Mouse (Mus musculus) intestine, embryonic 15.5 days (tissue): ENCODE results near the gene B130006D01Rik. TPM values are rescaled to one million over a fixed set of nuclear protein-coding genes. Genes with fewer than 3 reads are reported as not detected.
"Not testable (repeated sequence)": the region's sequence is repeated elsewhere in the genome, so short reads cannot be mapped to it uniquely, and the experiment has no call there.

Experiments
- ATAC-seq: fragments of 200-750 bp; cut with Nextera tagmentation; 2 replicates; pipeline ENCODE4 v1.8.0; 2017; ENCODE audit warnings: moderate TSS enrichment, moderate library complexity
- H3K27ac ChIP-seq: fragments of 300-500 bp; sonication (generic); 2 replicates; pipeline ENCODE4 v1.5.1; 2015; ENCODE audit warnings: mild to moderate bottlenecking, inconsistent platforms
- H3K27me3 ChIP-seq: fragments of 300-500 bp; sonication (generic); replicated peaks from 2 replicates; pipeline ENCODE4 v1.6.1; 2015; ENCODE audit warnings: inconsistent platforms
- H3K36me3 ChIP-seq: fragments of 300-500 bp; sonication (generic); 2 replicates; pipeline ENCODE4 v1.6.1; 2015; ENCODE audit warnings: inconsistent platforms
- H3K4me1 ChIP-seq: fragments of 300-500 bp; sonication (generic); replicated peaks from 2 replicates; pipeline ENCODE4 v1.6.1; 2015; ENCODE audit warnings: inconsistent platforms
- H3K4me2 ChIP-seq: fragments of 300-500 bp; sonication (generic); replicated peaks from 2 replicates; pipeline ENCODE4 v1.6.1; 2015; ENCODE audit warnings: mild to moderate bottlenecking, inconsistent platforms
- H3K4me3 ChIP-seq: fragments of 300-500 bp; sonication (generic); replicated peaks from 2 replicates; pipeline ENCODE4 v1.5.1; 2015; ENCODE audit warnings: inconsistent platforms
- H3K9ac ChIP-seq: fragments of 300-500 bp; sonication (generic); 2 replicates; pipeline ENCODE4 v1.6.1; 2015; ENCODE audit warnings: inconsistent platforms
- H3K9me3 ChIP-seq: fragments of 300-500 bp; sonication (generic); 2 replicates; pipeline ENCODE4 v1.6.1; 2016; ENCODE audit warnings: inconsistent platforms
- WGBS: fragments of 180-500 bp; shearing (Covaris S2); methylation state at CpG from one replicate; pipeline ENCODE4 v1.1.7; 2015; 5-methylcytosine and 5-hydroxymethylcytosine counted together
- polyA plus RNA-seq: library from polyadenylated mRNA; unstranded; fragments of >200 nt; fragmentation: Nextera tagmentation; extraction: Ambion mirVana; gene quantifications from 2 replicates; pipeline ENCODE4 v1.2.1, GENCODE M21; 2015

Gene B130006D01Rik
- polyA plus RNA-seq, 1 experiment from 2014 or later, result 0.77 TPM

GRCm38 (mm10) chr11:95755137-95755536 lies 31.8 kb downstream of the B130006D01Rik start:
- not testable (repeated sequence) for H3K9ac ChIP-seq
- peaks cover 13% of the 10 kb centered on the region; the same call in 1 of the 2 replicates for H3K36me3 ChIP-seq

GRCm38 (mm10) chr11:95760521-95760920 lies 37.1 kb downstream of the B130006D01Rik start:
- no peaks in the 10 kb centered on the region for H3K27me3 ChIP-seq
- H3K4me1 ChIP-seq, result no peaks in the 10 kb centered on the region
- no peak overlapping the region for H3K9ac ChIP-seq
- no peak overlapping the region for H3K4me3 ChIP-seq
- H3K27ac ChIP-seq, result no peak overlapping the region
- no peak for ATAC-seq
- 90% methylated on average over 5 of the region's 5 CpGs for WGBS
- H3K9me3 ChIP-seq, result no peaks in the 10 kb centered on the region
- H3K36me3 ChIP-seq, result peaks cover 12% of the 10 kb centered on the region
- no peak overlapping the region for H3K4me2 ChIP-seq

More at GRCm38 (mm10) chr11:95755137-95755536, 31.8 kb downstream of the B130006D01Rik start:
- not testable (repeated sequence) for H3K27ac ChIP-seq, H3K4me3 ChIP-seq, H3K4me1 ChIP-seq, H3K9me3 ChIP-seq, H3K27me3 ChIP-seq, H3K4me2 ChIP-seq, ATAC-seq
- 95% methylated on average over 4 of the region's 4 CpGs for WGBS

- Histone ChIP-seq H3K27me3 (no peaks in the 10 kb centered on the region), H3K36me3 (peaks cover 7% of the 10 kb centered on the region), H3K27ac (no peak overlapping the region), H3K4me1 (no peaks in the 10 kb centered on the region), H3K4me2 (no peak overlapping the region), H3K4me3 (no peak overlapping the region), H3K9ac (no peak overlapping the region), H3K9me3 (no peaks in the 10 kb centered on the region)
- 80% methylated on average over 4 of the region's 4 CpGs for WGBS
- no peak for ATAC-seq
Observed at GRCm38 (mm10) chr11:95762996-95763395, 39.6 kb downstream of the B130006D01Rik start.

- no peak overlapping the region for H3K4me3 ChIP-seq
Observed at GRCm38 (mm10) chr11:95764806-95765205, 41.4 kb downstream of the B130006D01Rik start.

GRCm38 (mm10) chr11:95765334-95765733 lies 41.9 kb downstream of the B130006D01Rik start:
- no peaks in the 10 kb centered on the region for H3K27me3 ChIP-seq
- no peak overlapping the region for H3K9ac ChIP-seq
- H3K4me3 ChIP-seq, result no peak overlapping the region
- H3K4me1 ChIP-seq, result no peaks in the 10 kb centered on the region
- no peaks in the 10 kb centered on the region for H3K9me3 ChIP-seq
- no peak overlapping the region for H3K4me2 ChIP-seq
- H3K27ac ChIP-seq, result no peak overlapping the region
- ATAC-seq, result no peak
- H3K36me3 ChIP-seq, result peaks cover 14% of the 10 kb centered on the region
- WGBS, result 79% methylated on average over 10 of the region's 10 CpGs

More at GRCm38 (mm10) chr11:95764806-95765205, 41.4 kb downstream of the B130006D01Rik start:
- Histone ChIP-seq H3K4me1 (no peaks in the 10 kb centered on the region), H3K9ac (no peak overlapping the region), H3K27ac (no peak overlapping the region), H3K4me2 (no peak overlapping the region), H3K36me3 (peaks cover 14% of the 10 kb centered on the region), H3K27me3 (no peaks in the 10 kb centered on the region), H3K9me3 (no peaks in the 10 kb centered on the region)
- WGBS, result 82% methylated on average over 8 of the region's 8 CpGs
- ATAC-seq, result no peak

GRCm38 (mm10) chr11:95768244-95768643 lies 44.9 kb downstream of the B130006D01Rik start:
- ATAC-seq, result no peak
- 78% methylated on average over 6 of the region's 6 CpGs for WGBS
- Histone ChIP-seq H3K9me3 (no peaks in the 10 kb centered on the region), H3K27ac (no peak overlapping the region), H3K4me1 (no peaks in the 10 kb centered on the region), H3K4me2 (no peak overlapping the region), H3K27me3 (no peaks in the 10 kb centered on the region), H3K9ac (no peak overlapping the region), H3K4me3 (no peak overlapping the region), H3K36me3 (peaks cover 14% of the 10 kb centered on the region)

- no peak overlapping the region for H3K27ac ChIP-seq
- no peak overlapping the region for H3K9ac ChIP-seq
- H3K9me3 ChIP-seq, result no peaks in the 10 kb centered on the region
- WGBS, result 88% methylated on average over 10 of the region's 10 CpGs
- H3K4me1 ChIP-seq, result no peaks in the 10 kb centered on the region
- H3K4me2 ChIP-seq, result no peak overlapping the region
- H3K27me3 ChIP-seq, result no peaks in the 10 kb centered on the region
- H3K4me3 ChIP-seq, result no peak overlapping the region
- no peak for ATAC-seq
- peaks cover 7% of the 10 kb centered on the region; the same call in 1 of the 2 replicates for H3K36me3 ChIP-seq
Observed at GRCm38 (mm10) chr11:95769208-95769607, 45.8 kb downstream of the B130006D01Rik start.

GRCm38 (mm10) chr11:95770720-95771364 lies 47.5 kb downstream of the B130006D01Rik start:
- Histone ChIP-seq H3K4me2 (no peak overlapping the region), H3K27me3 (no peaks in the 10 kb centered on the region), H3K9me3 (no peaks in the 10 kb centered on the region), H3K4me1 (no peaks in the 10 kb centered on the region), H3K4me3 (no peak overlapping the region), H3K27ac (no peak overlapping the region), H3K36me3 (peaks cover 7% of the 10 kb centered on the region; the same call in 1 of the 2 replicates), H3K9ac (no peak overlapping the region)
- 0 out of 2 replicates have a peak, but pooled peaks have one; percentile 10 for ATAC-seq
- WGBS, result 56% methylated on average over 9 of the region's 9 CpGs

GRCm38 (mm10) chr11:95771665-95772064 lies 48.3 kb downstream of the B130006D01Rik start:
- Histone ChIP-seq H3K4me1 (no peaks in the 10 kb centered on the region), H3K9ac (no peak overlapping the region), H3K27me3 (no peaks in the 10 kb centered on the region), H3K4me3 (no peak overlapping the region), H3K4me2 (no peak overlapping the region), H3K9me3 (no peaks in the 10 kb centered on the region), H3K36me3 (peaks cover 7% of the 10 kb centered on the region; the same call in 1 of the 2 replicates), H3K27ac (no peak overlapping the region)
- WGBS, result 87% methylated on average over 8 of the region's 8 CpGs
- ATAC-seq, result no peak

- 85% methylated on average over 3 of the region's 3 CpGs for WGBS
- H3K4me3 ChIP-seq, result no peak overlapping the region
- H3K36me3 ChIP-seq, result peaks cover 7% of the 10 kb centered on the region; the same call in 1 of the 2 replicates
- no peak overlapping the region for H3K9ac ChIP-seq
- ATAC-seq, result no peak
- H3K27me3 ChIP-seq, result no peaks in the 10 kb centered on the region
- no peak overlapping the region for H3K27ac ChIP-seq
- H3K4me1 ChIP-seq, result no peaks in the 10 kb centered on the region; the same call in 1 of the 2 replicates
- H3K9me3 ChIP-seq, result no peaks in the 10 kb centered on the region
- no peak overlapping the region for H3K4me2 ChIP-seq
Observed at GRCm38 (mm10) chr11:95773264-95773663, 49.9 kb downstream of the B130006D01Rik start.

Other genes starting within 250 kb of the B130006D01Rik start
- gene Nxph3, start 209.0 kb upstream of the B130006D01Rik start, polyA plus RNA-seq, result 0.46 and 0.58 TPM in 2 replicates
- gene Ngfr, start 135.9 kb upstream of the B130006D01Rik start, polyA plus RNA-seq, result 14.5 and 15.8 TPM in 2 replicates
- gene Phb, start 56.6 kb upstream of the B130006D01Rik start, polyA plus RNA-seq, result 305 and 328 TPM in 2 replicates
- gene Zfp652, start 10.9 kb upstream of the B130006D01Rik start, polyA plus RNA-seq, result 18.0 and 18.4 TPM in 2 replicates
- 0.55 and 0.56 TPM in 2 replicates for gene Phospho1, start 100.9 kb downstream of the B130006D01Rik start, polyA plus RNA-seq
- 20.3 and 21.7 TPM in 2 replicates for gene Gngt2, start 113.6 kb downstream of the B130006D01Rik start, polyA plus RNA-seq
- gene Abi3, start 118.9 kb downstream of the B130006D01Rik start, polyA plus RNA-seq, result 9.5 and 10.0 TPM in 2 replicates
- 36.3 and 39.9 TPM in 2 replicates for gene B4galnt2, start 191.3 kb downstream of the B130006D01Rik start, polyA plus RNA-seq